Mouse (Mus musculus): Measurements from ENCODE around the gene Ppp1r7. TPM values are rescaled to one million over a fixed set of nuclear protein-coding genes. Genes with fewer than 3 reads are reported as not detected.

Ppp1r7 gene
- total and polyA plus RNA-seq, 2 experiments, result 2.0 to 3.0 TPM

GRCm38 (mm10) chr1:93352724-93353123 lies 10.1 kb downstream of the Ppp1r7 start:
- Histone ChIP-seq H3K9ac (ENCODE audit: low read depth, low read length) (no peak overlapping the region), H3K36me3 (ENCODE audit: control insufficient read depth, insufficient read depth, low read length) (peaks cover 68% of the 10 kb centered on the region), H3K27ac (replicated peaks; ENCODE audit: insufficient read depth, low read depth, low read length) (no peak overlapping the region), H3K79me2 (ENCODE audit: control insufficient read depth, insufficient read depth, low read length) (no peaks in the 10 kb centered on the region), H3K4me3 (ENCODE audit: insufficient read depth, low read depth, low read length) (no peak overlapping the region), H3K27me3 (ENCODE audit: control insufficient read depth, insufficient read depth, low read length) (no peaks in the 10 kb centered on the region), H3K4me1 (ENCODE audit: control insufficient read depth, insufficient read depth, low read length) (no peaks in the 10 kb centered on the region)
- WGBS, result 90% methylated on average over 2 of the region's 2 CpGs
- TF ChIP-seq POLR2A (IDR thresholded peaks at IDR 0.05; ENCODE audit: extremely low read depth, insufficient read depth, low read length), result no peak
- TF ChIP-seq CTCF (IDR thresholded peaks at IDR 0.05; ENCODE audit: low read depth, low read length), result no peak
- no peak for DNase-seq (ENCODE audit: extremely low read depth, low read depth, low spot score)

GRCm38 (mm10) chr1:93362661-93363060 lies 20.0 kb downstream of the Ppp1r7 start:
- DNase-seq (ENCODE audit: extremely low read depth, low read depth, low spot score), result no peak
- Histone ChIP-seq H3K27ac (replicated peaks; ENCODE audit: insufficient read depth, low read depth, low read length) (no peak overlapping the region), H3K4me3 (ENCODE audit: insufficient read depth, low read depth, low read length) (no peak overlapping the region), H3K27me3 (ENCODE audit: control insufficient read depth, insufficient read depth, low read length) (no peaks in the 10 kb centered on the region), H3K9ac (ENCODE audit: low read depth, low read length) (no peak overlapping the region), H3K36me3 (ENCODE audit: control insufficient read depth, insufficient read depth, low read length) (peaks cover 30% of the 10 kb centered on the region), H3K4me1 (ENCODE audit: control insufficient read depth, insufficient read depth, low read length) (no peaks in the 10 kb centered on the region), H3K79me2 (ENCODE audit: control insufficient read depth, insufficient read depth, low read length) (no peaks in the 10 kb centered on the region)
- no peak for TF ChIP-seq CTCF (IDR thresholded peaks at IDR 0.05; ENCODE audit: low read depth, low read length)
- no peak for TF ChIP-seq POLR2A (IDR thresholded peaks at IDR 0.05; ENCODE audit: extremely low read depth, insufficient read depth, low read length)
- WGBS, result 90% methylated on average over 4 of the region's 4 CpGs

- peaks cover 22% of the 10 kb centered on the region for H3K36me3 ChIP-seq (ENCODE audit: control insufficient read depth, insufficient read depth, low read length)
- no peak for TF ChIP-seq CTCF (IDR thresholded peaks at IDR 0.05; ENCODE audit: low read depth, low read length)
- no peak for TF ChIP-seq POLR2A (IDR thresholded peaks at IDR 0.05; ENCODE audit: extremely low read depth, insufficient read depth, low read length)
- H3K27me3 ChIP-seq (ENCODE audit: control insufficient read depth, insufficient read depth, low read length), result no peaks in the 10 kb centered on the region
- H3K4me3 ChIP-seq (ENCODE audit: insufficient read depth, low read depth, low read length), result no peak overlapping the region
- 93% methylated on average over 6 of the region's 6 CpGs for WGBS
- no peak overlapping the region for H3K9ac ChIP-seq (ENCODE audit: low read depth, low read length)
- no peaks in the 10 kb centered on the region for H3K4me1 ChIP-seq (ENCODE audit: control insufficient read depth, insufficient read depth, low read length)
- no peak for DNase-seq (ENCODE audit: extremely low read depth, low read depth, low spot score)
- H3K27ac ChIP-seq (replicated peaks; ENCODE audit: insufficient read depth, low read depth, low read length), result no peak overlapping the region
- no peaks in the 10 kb centered on the region for H3K79me2 ChIP-seq (ENCODE audit: control insufficient read depth, insufficient read depth, low read length)
Observed at GRCm38 (mm10) chr1:93365641-93366040, 23.0 kb downstream of the Ppp1r7 start.

GRCm38 (mm10) chr1:93373665-93374064 lies 31.0 kb downstream of the Ppp1r7 start, which contains the start of gene Ano7:
TSS of gene Ano7 (plus strand) at chr1:93373930.
- Histone ChIP-seq H3K27me3 (ENCODE audit: control insufficient read depth, insufficient read depth, low read length) (no peaks in the 10 kb centered on the region), H3K4me3 (ENCODE audit: insufficient read depth, low read depth, low read length) (no peak within 1 kb of the TSS), H3K9ac (ENCODE audit: low read depth, low read length) (no peak within 1 kb of the TSS), H3K4me1 (ENCODE audit: control insufficient read depth, insufficient read depth, low read length) (peaks cover 2% of the 10 kb centered on the region; the same call in 1 of the 2 replicates), H3K27ac (replicated peaks; ENCODE audit: insufficient read depth, low read depth, low read length) (no peak within 1 kb of the TSS), H3K79me2 (ENCODE audit: control insufficient read depth, insufficient read depth, low read length) (no peaks in the 10 kb centered on the region), H3K36me3 (ENCODE audit: control insufficient read depth, insufficient read depth, low read length) (no peaks in the 10 kb centered on the region)
- TF ChIP-seq POLR2A (IDR thresholded peaks at IDR 0.05; ENCODE audit: extremely low read depth, insufficient read depth, low read length) (no peak), CTCF (IDR thresholded peaks at IDR 0.05; ENCODE audit: low read depth, low read length) (no peak)
- 70% methylated on average over 4 of the region's 4 CpGs for WGBS
- DNase-seq (ENCODE audit: extremely low read depth, low read depth, low spot score), result no peak

GRCm38 (mm10) chr1:93377307-93377706 lies 34.7 kb downstream of the Ppp1r7 start:
- no peak overlapping the region for H3K4me3 ChIP-seq (ENCODE audit: insufficient read depth, low read depth, low read length)
- no peak for TF ChIP-seq POLR2A (IDR thresholded peaks at IDR 0.05; ENCODE audit: extremely low read depth, insufficient read depth, low read length)
- TF ChIP-seq CTCF (IDR thresholded peaks at IDR 0.05; ENCODE audit: low read depth, low read length), result no peak
- H3K36me3 ChIP-seq (ENCODE audit: control insufficient read depth, insufficient read depth, low read length), result no peaks in the 10 kb centered on the region
- H3K4me1 ChIP-seq (ENCODE audit: control insufficient read depth, insufficient read depth, low read length), result peaks cover 2% of the 10 kb centered on the region; the same call in 1 of the 2 replicates
- no peak overlapping the region for H3K9ac ChIP-seq (ENCODE audit: low read depth, low read length)
- no peak for DNase-seq (ENCODE audit: extremely low read depth, low read depth, low spot score)
- no peaks in the 10 kb centered on the region for H3K27me3 ChIP-seq (ENCODE audit: control insufficient read depth, insufficient read depth, low read length)
- no peak overlapping the region for H3K27ac ChIP-seq (replicated peaks; ENCODE audit: insufficient read depth, low read depth, low read length)
- 74% methylated on average over 5 of the region's 5 CpGs for WGBS
- no peaks in the 10 kb centered on the region for H3K79me2 ChIP-seq (ENCODE audit: control insufficient read depth, insufficient read depth, low read length)

GRCm38 (mm10) chr1:93379117-93379516 lies 36.5 kb downstream of the Ppp1r7 start:
- no peak overlapping the region for H3K27ac ChIP-seq (replicated peaks; ENCODE audit: insufficient read depth, low read depth, low read length)
- no peak for TF ChIP-seq POLR2A (IDR thresholded peaks at IDR 0.05; ENCODE audit: extremely low read depth, insufficient read depth, low read length)
- TF ChIP-seq CTCF (IDR thresholded peaks at IDR 0.05; ENCODE audit: low read depth, low read length), result no peak
- 87% methylated on average over 5 of the region's 5 CpGs for WGBS
- no peaks in the 10 kb centered on the region for H3K27me3 ChIP-seq (ENCODE audit: control insufficient read depth, insufficient read depth, low read length)
- H3K9ac ChIP-seq (ENCODE audit: low read depth, low read length), result no peak overlapping the region
- H3K4me3 ChIP-seq (ENCODE audit: insufficient read depth, low read depth, low read length), result no peak overlapping the region
- no peaks in the 10 kb centered on the region for H3K79me2 ChIP-seq (ENCODE audit: control insufficient read depth, insufficient read depth, low read length)
- no peaks in the 10 kb centered on the region for H3K36me3 ChIP-seq (ENCODE audit: control insufficient read depth, insufficient read depth, low read length)
- DNase-seq (ENCODE audit: extremely low read depth, low read depth, low spot score), result no peak
- H3K4me1 ChIP-seq (ENCODE audit: control insufficient read depth, insufficient read depth, low read length), result peaks cover 2% of the 10 kb centered on the region; the same call in 1 of the 2 replicates
